Mouse (Mus musculus) testis, adult 2 months (tissue): ENCODE measurements around the gene Foxj2.

Experiments used
- CTCF ChIP-seq: fragments of 200-500 bp; IDR thresholded peaks from 2 replicates; pipeline ENCODE4 v1.5.1; 2012; ENCODE audit warnings: low read depth, mild to moderate bottlenecking, inconsistent platforms, low read length, moderate library complexity; ENCODE audit not compliant: control insufficient read depth, insufficient read depth, insufficient replicate concordance
- POLR2A ChIP-seq: fragments of 200-500 bp; IDR thresholded peaks from 2 replicates; pipeline ENCODE4 v1.6.1; 2012; ENCODE audit warnings: low read depth, mild to moderate bottlenecking, inconsistent platforms, low read length, moderate library complexity; ENCODE audit not compliant: control insufficient read depth

DNA sequence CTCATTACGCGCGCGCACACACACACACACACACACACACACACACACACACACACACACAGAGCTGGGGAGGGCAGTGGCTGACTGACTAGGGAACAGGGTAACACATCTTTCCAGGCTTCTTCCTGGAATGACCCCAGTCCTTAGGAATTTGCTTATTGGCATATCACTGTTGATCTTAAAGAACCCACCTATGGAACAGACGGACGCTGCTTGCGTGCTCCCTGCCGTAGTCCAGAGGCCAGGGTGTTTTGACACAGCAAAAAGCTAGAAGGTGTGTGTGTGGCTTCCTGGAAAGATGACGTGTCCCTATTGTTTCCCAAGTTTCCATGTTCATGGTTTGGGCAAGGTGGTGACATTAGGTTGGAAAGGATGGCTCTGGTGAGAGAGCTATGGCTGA lies 5.5 kb downstream of the Foxj2 start:
- TF ChIP-seq POLR2A (no peak), CTCF (no peak)
